Mouse (Mus musculus): ENCODE measurements around the gene Smim15.

DNA sequence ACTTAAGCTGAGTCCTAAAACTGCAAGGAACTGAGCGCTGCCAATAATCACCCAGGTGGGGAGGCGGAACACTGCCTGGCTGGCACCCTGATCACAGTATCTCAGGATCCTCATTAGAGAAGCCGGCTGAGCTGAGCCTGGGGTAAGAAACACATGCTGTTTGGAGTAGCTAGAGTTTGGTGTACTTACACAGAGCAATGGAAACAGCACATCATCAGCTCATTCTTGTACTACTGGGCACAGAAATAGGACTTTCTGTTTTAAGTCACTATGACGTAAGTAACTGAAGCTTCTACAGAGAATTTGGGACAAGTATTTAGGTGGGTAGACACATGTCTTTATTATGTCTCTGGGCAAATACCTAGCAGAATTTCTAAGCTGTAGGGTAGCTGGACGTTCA lies 41.8 kb downstream of the Smim15 start:
- TF ChIP-seq CTCF (IDR thresholded peaks at IDR 0.05; ENCODE audit: low read depth, low read length) (no peak), POLR2A (IDR thresholded peaks at IDR 0.05; ENCODE audit: borderline replicate concordance, low read depth, low read length) (no peak)
